22 mouse cellular contexts compared by ENCODE assay signal in genomic region chr2:75427936-75428458, GRCm38 (mm10).
"Had no signal": no experiment of that assay in that cellular context is flagged by ENCODE, and none has a peak within 500 bp of the region (broad histone marks: within the 10 kb centered on the region; RNA-seq: fewer than 3 reads in every experiment).

No protein-coding gene starts in this region.

- H3K4me1 ChIP-seq: lung, embryonic 15.5 days had no signal

- H3K27ac ChIP-seq: kidney, embryonic 15.5 days; limb, embryonic 12.5 days; limb, embryonic 15.5 days; liver, embryonic 14.5 days; lung, embryonic 15.5 days; stomach, postnatal 0 days had no signal

- ATAC-seq: liver, postnatal 0 days had no signal

- H3K9me3 ChIP-seq: kidney, embryonic 15.5 days; limb, embryonic 12.5 days; limb, embryonic 15.5 days; lung, embryonic 15.5 days had no signal

- H3K36me3 ChIP-seq: kidney, embryonic 15.5 days; limb, embryonic 12.5 days; limb, embryonic 15.5 days; lung, embryonic 15.5 days had no signal

- H3K4me2 ChIP-seq: kidney, embryonic 15.5 days; limb, embryonic 12.5 days; limb, embryonic 15.5 days; liver, embryonic 11.5 days; lung, embryonic 15.5 days; midbrain, embryonic 11.5 days had no signal

- H3K4me3 ChIP-seq: kidney, embryonic 15.5 days; limb, embryonic 12.5 days; limb, embryonic 15.5 days; lung, embryonic 15.5 days had no signal

- DNase-seq: kidney, adult 8-10 months; kidney, postnatal 14 days; kidney, postnatal 4 days; left cerebral cortex, postnatal 4 days; liver, postnatal 0 days; lung, postnatal 10 days; lung, postnatal 36 days; midbrain, embryonic 14.5 days; right cerebral cortex, adult 18-20 months; right cerebral cortex, postnatal 14 days; right cerebral cortex, postnatal 4 days; thymus, adult 2 months; thymus, postnatal 14 days; thymus, postnatal 4 days had no signal

- H3K9ac ChIP-seq: kidney, embryonic 15.5 days; limb, embryonic 12.5 days; limb, embryonic 15.5 days; liver, embryonic 14.5 days; liver, postnatal 0 days; lung, embryonic 15.5 days had no signal
